Mouse (Mus musculus) lung, embryonic 14.5 days (tissue): ENCODE data around the gene Adad2. TPM values are rescaled to one million over a fixed set of nuclear protein-coding genes. Genes with fewer than 3 reads are reported as not detected.

Experiments
- ATAC-seq: fragments of 200-750 bp; cut with Nextera tagmentation; 2 replicates; pipeline ENCODE4 v1.8.0; 2017; ENCODE audit warnings: mild to moderate bottlenecking, moderate TSS enrichment, moderate library complexity; ENCODE audit not compliant: insufficient read depth
- DNase-seq: peaks from one replicate; pipeline ENCODE4 v3.0.0-alpha.2; 2015
- H3K27ac ChIP-seq: fragments of 300-500 bp; sonication (generic); 2 replicates; pipeline ENCODE4 v1.5.1; 2014; ENCODE audit warnings: low read depth, mild to moderate bottlenecking, moderate library complexity
- H3K27me3 ChIP-seq: fragments of 300-500 bp; sonication (generic); 2 replicates; pipeline ENCODE4 v1.6.1; 2014; ENCODE audit warnings: low read length, control low read depth; ENCODE audit not compliant: insufficient read depth
- H3K36me3 ChIP-seq: fragments of 300-500 bp; sonication (generic); 2 replicates; pipeline ENCODE4 v1.6.1; 2014; ENCODE audit warnings: control low read depth; ENCODE audit not compliant: insufficient read depth
- H3K4me1 ChIP-seq: fragments of 300-500 bp; sonication (generic); 2 replicates; pipeline ENCODE4 v1.6.1; 2014; ENCODE audit warnings: antibody characterized with exemption, control low read depth; ENCODE audit not compliant: insufficient read depth
- H3K4me2 ChIP-seq: fragments of 300-500 bp; sonication (generic); 2 replicates; pipeline ENCODE4 v1.6.1; 2014; ENCODE audit warnings: mild to moderate bottlenecking
- H3K4me3 ChIP-seq: fragments of 300-500 bp; sonication (generic); 2 replicates; pipeline ENCODE4 v1.5.1; 2014; ENCODE audit warnings: low read depth, low read length
- H3K9ac ChIP-seq: fragments of 300-500 bp; sonication (generic); 2 replicates; pipeline ENCODE4 v1.6.1; 2014
- H3K9me3 ChIP-seq: fragments of 300-500 bp; sonication (generic); 2 replicates; pipeline ENCODE4 v1.6.1; 2016; ENCODE audit warnings: low read depth, low read length, control low read depth
- CTCF ChIP-seq: IDR thresholded peaks from 2 replicates; pipeline ENCODE4 v1.5.1; 2016; ENCODE audit warnings: antibody characterized with exemption, low read depth
- WGBS: fragments of 180-500 bp; shearing (Covaris S2); extraction: QIAGEN DNeasy Blood & Tissue Kit; methylation state at CpG from one replicate; pipeline ENCODE4 v1.1.7; 2014; 5-methylcytosine and 5-hydroxymethylcytosine counted together
- polyA plus RNA-seq: library from polyadenylated mRNA; unstranded; fragments of >200 nt; fragmentation: Nextera tagmentation; extraction: Ambion mirVana; gene quantifications from 2 replicates; pipeline ENCODE4 v1.2.1, GENCODE M21; 2014

The Adad2 gene
- polyA plus RNA-seq, 1 experiment from 2014 or later, result not detected

- Histone ChIP-seq H3K27ac (no peak overlapping the region), H3K9me3 (no peaks in the 10 kb centered on the region), H3K4me1 (no peaks in the 10 kb centered on the region), H3K4me3 (no peak overlapping the region), H3K36me3 (no peaks in the 10 kb centered on the region), H3K9ac (no peak overlapping the region), H3K4me2 (no peak overlapping the region), H3K27me3 (no peaks in the 10 kb centered on the region)
- no peak for TF ChIP-seq CTCF
- WGBS, result 60% methylated on average over 14 of the region's 14 CpGs
- ATAC-seq, result no peak
- DNase-seq, result no peak
Measured at GRCm38 (mm10) chr8:119590348-119590747, 22.2 kb upstream of the Adad2 start.

- H3K36me3 ChIP-seq, result 0 out of 2 replicates have a peak, but pooled peaks cover under 1% of the 10 kb centered on the region
- H3K27me3 ChIP-seq, result no peaks in the 10 kb centered on the region
- no peak for TF ChIP-seq CTCF
- H3K4me1 ChIP-seq, result no peaks in the 10 kb centered on the region
- ATAC-seq (no peak), DNase-seq (no peak)
- H3K27ac ChIP-seq, result no peak overlapping the region
- 90% methylated on average over 7 of the region's 7 CpGs for WGBS
- no peaks in the 10 kb centered on the region for H3K9me3 ChIP-seq
- H3K4me2 ChIP-seq, result no peak overlapping the region
- H3K9ac ChIP-seq, result no peak overlapping the region
- H3K4me3 ChIP-seq, result no peak overlapping the region
Measured at GRCm38 (mm10) chr8:119591456-119591855, 21.1 kb upstream of the Adad2 start.

- H3K27me3 ChIP-seq, result no peaks in the 10 kb centered on the region
- no peak overlapping the region for H3K27ac ChIP-seq
- H3K9ac ChIP-seq, result peak overlapping the region; percentile 79; the same call in 1 of the 2 replicates
- H3K4me2 ChIP-seq, result peak overlapping the region; percentile 89
- no peaks in the 10 kb centered on the region for H3K9me3 ChIP-seq
- no peak overlapping the region for H3K4me3 ChIP-seq
- DNase-seq, result no peak
- peaks cover 38% of the 10 kb centered on the region for H3K36me3 ChIP-seq
- TF ChIP-seq CTCF, result no peak
- no peak for ATAC-seq
- peaks cover 5% of the 10 kb centered on the region for H3K4me1 ChIP-seq
- WGBS, result 91% methylated on average over 4 of the region's 4 CpGs
Measured at GRCm38 (mm10) chr8:119603771-119604170, 8.8 kb upstream of the Adad2 start.

GRCm38 (mm10) chr8:119604398-119604803, 8.1 kb upstream of the Adad2 start:
- Histone ChIP-seq H3K9ac (peak overlapping the region; percentile 79), H3K4me1 (peaks cover 5% of the 10 kb centered on the region), H3K9me3 (no peaks in the 10 kb centered on the region), H3K4me2 (peak overlapping the region; percentile 89), H3K27ac (0 out of 2 replicates have a peak overlapping the region, but pooled peaks have one; percentile 24), H3K36me3 (peaks cover 32% of the 10 kb centered on the region), H3K27me3 (no peaks in the 10 kb centered on the region), H3K4me3 (peak overlapping the region; percentile 75)
- WGBS, result 28% methylated on average over 12 of the region's 12 CpGs
- DNase-seq (no peak), ATAC-seq (peak; percentile 25; the same call in 1 of the 2 replicates)
- no peak for TF ChIP-seq CTCF

- peak; percentile 80 for ATAC-seq
- Histone ChIP-seq H3K4me1 (peaks cover 5% of the 10 kb centered on the region), H3K27me3 (no peaks in the 10 kb centered on the region), H3K9me3 (no peaks in the 10 kb centered on the region), H3K4me3 (peak within 1 kb of the TSS; percentile 75), H3K27ac (0 out of 2 replicates have a peak within 1 kb of the TSS, but pooled peaks have one; percentile 24), H3K9ac (peak within 1 kb of the TSS; percentile 79), H3K36me3 (peaks cover 26% of the 10 kb centered on the region), H3K4me2 (peak within 1 kb of the TSS; percentile 89)
- peak; percentile 98 for DNase-seq
- peak; percentile 89 for TF ChIP-seq CTCF
- WGBS, result under 1% methylated on average over 23 of the region's 23 CpGs
Measured at GRCm38 (mm10) chr8:119604996-119605395, 7.6 kb upstream of the Adad2 start, which contains the start of gene Taf1c. Gene Taf1c, minus strand, starts transcription at chr8:119605222.

GRCm38 (mm10) chr8:119606224-119606623, 6.3 kb upstream of the Adad2 start:
- WGBS, result 74% methylated on average over 2 of the region's 2 CpGs
- no peak overlapping the region for H3K4me3 ChIP-seq
- no peak for ATAC-seq
- no peak overlapping the region for H3K27ac ChIP-seq
- H3K4me1 ChIP-seq, result peaks cover 5% of the 10 kb centered on the region
- H3K4me2 ChIP-seq, result no peak overlapping the region
- TF ChIP-seq CTCF, result peak; percentile 28; the same call in 1 of the 2 replicates
- H3K27me3 ChIP-seq, result no peaks in the 10 kb centered on the region
- H3K9ac ChIP-seq, result no peak overlapping the region
- peak; percentile 33 for DNase-seq
- no peaks in the 10 kb centered on the region for H3K9me3 ChIP-seq
- H3K36me3 ChIP-seq, result peaks cover 13% of the 10 kb centered on the region; the same call in 1 of the 2 replicates

- Histone ChIP-seq H3K9ac (no peak overlapping the region), H3K4me3 (no peak overlapping the region), H3K27ac (no peak overlapping the region), H3K4me1 (no peaks in the 10 kb centered on the region), H3K27me3 (no peaks in the 10 kb centered on the region), H3K9me3 (no peaks in the 10 kb centered on the region), H3K36me3 (no peaks in the 10 kb centered on the region), H3K4me2 (no peak overlapping the region)
- TF ChIP-seq CTCF, result no peak
- WGBS, result 67% methylated on average over 14 of the region's 14 CpGs
- DNase-seq, result no peak
- ATAC-seq, result no peak
Measured at GRCm38 (mm10) chr8:119615096-119615495, 2.5 kb downstream of the Adad2 start.
